Mouse (Mus musculus): ENCODE measurements around the gene Btnl2. TPM values are rescaled to one million over a fixed set of nuclear protein-coding genes. Genes with fewer than 3 reads are reported as not detected.

Gene Btnl2
- 0.39 TPM for polyA plus RNA-seq (2017; shearing (Covaris generic))

GRCm38 (mm10) chr17:34354539-34354938 is at the start of gene Btnl2:
Gene Btnl2 (plus strand): TSS chr17:34354822.

GRCm38 (mm10) chr17:34305380-34306030 is 49.1 kb upstream of the Btnl2 start, which contains the start of gene H2-Eb1:
Gene H2-Eb1 (plus strand): TSS chr17:34305867.

GRCm38 (mm10) chr17:34325436-34325835 is 29.2 kb upstream of the Btnl2 start, which contains the start of gene H2-Eb2:
Gene H2-Eb2 (plus strand): TSS chr17:34325665.

GRCm38 (mm10) chr17:34376847-34377246 is 22.2 kb downstream of the Btnl2 start, which contains the start of gene Btnl1:
Gene Btnl1 (plus strand): TSS chr17:34377132.

GRCm38 (mm10) chr17:34398711-34399393 is 44.2 kb downstream of the Btnl2 start, which contains the start of gene BC051142:
Gene BC051142 (plus strand): TSS chr17:34398820.

Other genes with a start within 250 kb of the Btnl2 start
- 108 TPM for gene H2-DMa, start 235.3 kb upstream of the Btnl2 start, polyA plus RNA-seq (2017; shearing (Covaris generic))
- gene Brd2, start 232.2 kb upstream of the Btnl2 start, polyA plus RNA-seq (2017; shearing (Covaris generic)), result 142 TPM
- 5.1 TPM for gene H2-DMb2, start 211.5 kb upstream of the Btnl2 start, polyA plus RNA-seq (2017; shearing (Covaris generic))
- 4.3 TPM for gene H2-DMb1, start 201.8 kb upstream of the Btnl2 start, polyA plus RNA-seq (2017; shearing (Covaris generic))
- gene Tap1, start 167.3 kb upstream of the Btnl2 start, polyA plus RNA-seq (2017; shearing (Covaris generic)), result 516 TPM
- gene Psmb9, start 167.1 kb upstream of the Btnl2 start, polyA plus RNA-seq (2017; shearing (Covaris generic)), result 713 TPM
- 1,545 TPM for gene Psmb8, start 157.1 kb upstream of the Btnl2 start, polyA plus RNA-seq (2017; shearing (Covaris generic))
- 455 TPM for gene Tap2, start 151.3 kb upstream of the Btnl2 start, polyA plus RNA-seq (2017; shearing (Covaris generic))
- gene H2-Ob, start 115.9 kb upstream of the Btnl2 start, polyA plus RNA-seq (2017; shearing (Covaris generic)), result 78.8 TPM
- 31.4 TPM for gene H2-Ab1, start 97.1 kb upstream of the Btnl2 start, polyA plus RNA-seq (2017; shearing (Covaris generic))
- gene H2-Aa, start 67.0 kb upstream of the Btnl2 start, polyA plus RNA-seq (2017; shearing (Covaris generic)), result 20.8 TPM
- gene H2-Eb1, start 49.0 kb upstream of the Btnl2 start, polyA plus RNA-seq (2017; shearing (Covaris generic)), result 18.7 TPM
- gene H2-Eb2, start 29.2 kb upstream of the Btnl2 start, polyA plus RNA-seq (2017; shearing (Covaris generic)), result 0.11 TPM
- not detected for gene Btnl1, start 22.3 kb downstream of the Btnl2 start, polyA plus RNA-seq (2017; shearing (Covaris generic))
- gene BC051142, start 44.0 kb downstream of the Btnl2 start, polyA plus RNA-seq (2017; shearing (Covaris generic)), result 0.27 TPM
- 0.48 TPM for gene Btnl4, start 122.5 kb downstream of the Btnl2 start, polyA plus RNA-seq (2017; shearing (Covaris generic))
- 0.35 TPM for gene Btnl6, start 162.5 kb downstream of the Btnl2 start, polyA plus RNA-seq (2017; shearing (Covaris generic))
- gene Notch4, start 209.4 kb downstream of the Btnl2 start, polyA plus RNA-seq (2017; shearing (Covaris generic)), result 0.15 TPM
- gene Gpsm3, start 235.0 kb downstream of the Btnl2 start, polyA plus RNA-seq (2017; shearing (Covaris generic)), result 287 TPM
- gene Pbx2, start 236.4 kb downstream of the Btnl2 start, polyA plus RNA-seq (2017; shearing (Covaris generic)), result 12.4 TPM
- gene Ager, start 243.0 kb downstream of the Btnl2 start, polyA plus RNA-seq (2017; shearing (Covaris generic)), result 2.2 TPM
- gene Rnf5, start 248.9 kb downstream of the Btnl2 start, polyA plus RNA-seq (2017; shearing (Covaris generic)), result 112 TPM
- gene Agpat1, start 249.4 kb downstream of the Btnl2 start, polyA plus RNA-seq (2017; shearing (Covaris generic)), result 31.1 TPM

Measured in activated CD4-positive, CD25-positive, alpha-beta regulatory T cell, adult 9 weeks (primary cell).